Mouse (Mus musculus) lung, postnatal 0 days (tissue): Measurements from ENCODE around the gene Zfp706. TPM values are rescaled to one million over a fixed set of nuclear protein-coding genes. Genes with fewer than 3 reads are reported as not detected.

Experiments
- ATAC-seq: fragments of 200-750 bp; cut with Nextera tagmentation; 2 replicates; pipeline ENCODE4 v1.8.0; 2017; ENCODE audit warnings: moderate library complexity
- DNase-seq: peaks from one replicate; pipeline ENCODE4 v3.0.0-alpha.2; 2016; ENCODE audit warnings: low spot score
- H3K27ac ChIP-seq: fragments of 300-500 bp; sonication (generic); 2 replicates; pipeline ENCODE4 v1.5.1; 2014; ENCODE audit warnings: antibody characterized with exemption, mild to moderate bottlenecking, low read length, mixed read lengths
- H3K27me3 ChIP-seq: fragments of 300-500 bp; sonication (generic); replicated peaks from 2 replicates; pipeline ENCODE4 v1.6.1; 2014; ENCODE audit warnings: low read length, mixed read lengths; ENCODE audit not compliant: insufficient read depth
- H3K36me3 ChIP-seq: fragments of 300-500 bp; sonication (generic); 2 replicates; pipeline ENCODE4 v1.6.1; 2014; ENCODE audit warnings: low read length, mixed read lengths; ENCODE audit not compliant: insufficient read depth
- H3K4me1 ChIP-seq: fragments of 300-500 bp; sonication (generic); 2 replicates; pipeline ENCODE4 v1.6.1; 2014; ENCODE audit warnings: antibody characterized with exemption, low read depth, low read length, mixed read lengths; ENCODE audit not compliant: insufficient read depth
- H3K4me2 ChIP-seq: fragments of 300-500 bp; sonication (generic); replicated peaks from 2 replicates; pipeline ENCODE4 v1.6.1; 2014; ENCODE audit warnings: low read depth, mild to moderate bottlenecking, low read length, moderate library complexity, mixed read lengths
- H3K4me3 ChIP-seq: fragments of 300-500 bp; sonication (generic); 2 replicates; pipeline ENCODE4 v1.5.1; 2014; ENCODE audit warnings: low read depth, low read length
- H3K9ac ChIP-seq: fragments of 300-500 bp; sonication (generic); replicated peaks from 2 replicates; pipeline ENCODE4 v1.6.1; 2014; ENCODE audit warnings: low read depth, mild to moderate bottlenecking
- H3K9me3 ChIP-seq: fragments of 300-500 bp; sonication (generic); 2 replicates; pipeline ENCODE4 v1.6.1; 2016; ENCODE audit warnings: low read length, mixed read lengths
- CTCF ChIP-seq: IDR thresholded peaks from 2 replicates; pipeline ENCODE4 v1.5.1; 2016; ENCODE audit warnings: antibody characterized with exemption, mild to moderate bottlenecking
- EP300 ChIP-seq: IDR thresholded peaks from 2 replicates; pipeline ENCODE4 v1.6.1; 2016; ENCODE audit warnings: antibody characterized with exemption, mild to moderate bottlenecking, control low read depth
- WGBS: fragments of 180-500 bp; shearing (Covaris S2); extraction: QIAGEN DNeasy Blood & Tissue Kit; methylation state at CpG from one replicate; pipeline ENCODE4 v1.1.7; 2014; 5-methylcytosine and 5-hydroxymethylcytosine counted together
- polyA plus RNA-seq: library from polyadenylated mRNA; unstranded; fragments of >200 nt; fragmentation: Nextera tagmentation; extraction: Ambion mirVana; gene quantifications from 2 replicates; pipeline ENCODE4 v1.2.1, GENCODE M21; 2015

Zfp706 gene
- polyA plus RNA-seq, 1 experiment from 2014 or later, result 428 TPM

GRCm38 (mm10) chr15:36994665-36995064, 12.9 kb downstream of the Zfp706 start:
- Histone ChIP-seq H3K4me1 (no peaks in the 10 kb centered on the region), H3K9me3 (peaks cover 4% of the 10 kb centered on the region; the same call in 1 of the 2 replicates), H3K4me2 (no peak overlapping the region), H3K36me3 (peaks cover 14% of the 10 kb centered on the region), H3K27ac (no peak overlapping the region), H3K27me3 (no peaks in the 10 kb centered on the region), H3K4me3 (no peak overlapping the region), H3K9ac (no peak overlapping the region)
- no peak for DNase-seq
- TF ChIP-seq EP300 (no peak), CTCF (no peak)
- 65% methylated on average over 1 of the region's 1 CpGs for WGBS
- ATAC-seq, result no peak

- H3K36me3 ChIP-seq, result peaks cover 12% of the 10 kb centered on the region
- H3K4me1 ChIP-seq, result no peaks in the 10 kb centered on the region
- H3K9me3 ChIP-seq, result peaks cover 4% of the 10 kb centered on the region; the same call in 1 of the 2 replicates
- no peaks in the 10 kb centered on the region for H3K27me3 ChIP-seq
- no peak overlapping the region for H3K4me2 ChIP-seq
- 55% methylated on average over 8 of the region's 8 CpGs for WGBS
- H3K27ac ChIP-seq, result peak overlapping the region; percentile 20; the same call in 1 of the 2 replicates
- TF ChIP-seq CTCF (no peak), EP300 (peak; percentile 61; the same call in 1 of the 2 replicates)
- H3K9ac ChIP-seq, result no peak overlapping the region
- H3K4me3 ChIP-seq, result no peak overlapping the region
- ATAC-seq (peak; percentile 95), DNase-seq (peak; percentile 81)
These were observed 14.0 kb downstream of the Zfp706 start for GRCm38 (mm10) chr15:36993435-36994178.

GRCm38 (mm10) chr15:36991353-36991752, 16.2 kb downstream of the Zfp706 start:
- Histone ChIP-seq H3K4me2 (no peak overlapping the region), H3K36me3 (no peaks in the 10 kb centered on the region), H3K27me3 (no peaks in the 10 kb centered on the region), H3K4me1 (no peaks in the 10 kb centered on the region), H3K27ac (no peak overlapping the region), H3K9ac (no peak overlapping the region), H3K9me3 (no peaks in the 10 kb centered on the region), H3K4me3 (no peak overlapping the region)
- ATAC-seq, result no peak
- DNase-seq, result no peak
- 46% methylated on average over 6 of the region's 6 CpGs for WGBS
- TF ChIP-seq CTCF (no peak), EP300 (no peak)

DNA sequence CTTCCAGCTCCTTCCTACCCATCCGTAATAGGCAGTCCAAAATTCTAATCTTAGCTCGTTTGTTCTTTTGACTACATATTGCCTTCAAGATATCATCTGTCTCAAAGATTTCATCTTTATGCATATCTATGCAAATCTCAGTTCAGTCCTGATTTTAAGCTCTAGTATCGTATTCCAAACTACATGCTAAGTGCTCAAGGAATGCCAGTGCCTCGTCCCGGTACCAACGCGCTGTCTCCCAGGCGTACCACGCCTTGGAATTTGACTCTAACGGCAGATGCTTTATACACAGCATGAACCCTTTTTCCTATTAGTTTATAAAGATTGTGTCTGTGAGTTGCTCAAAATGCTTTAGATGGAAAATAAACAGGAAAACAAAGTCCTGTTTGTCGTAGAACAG, 17.7 kb downstream of the Zfp706 start:
- H3K9ac ChIP-seq, result no peak overlapping the region
- no peaks in the 10 kb centered on the region for H3K27me3 ChIP-seq
- H3K4me1 ChIP-seq, result no peaks in the 10 kb centered on the region
- H3K36me3 ChIP-seq, result no peaks in the 10 kb centered on the region
- WGBS, result 75% methylated on average over 11 of the region's 11 CpGs
- H3K4me2 ChIP-seq, result no peak overlapping the region
- no peak for DNase-seq
- no peak for ATAC-seq
- H3K27ac ChIP-seq, result no peak overlapping the region
- no peaks in the 10 kb centered on the region for H3K9me3 ChIP-seq
- TF ChIP-seq CTCF (no peak), EP300 (no peak)
- H3K4me3 ChIP-seq, result no peak overlapping the region

DNA sequence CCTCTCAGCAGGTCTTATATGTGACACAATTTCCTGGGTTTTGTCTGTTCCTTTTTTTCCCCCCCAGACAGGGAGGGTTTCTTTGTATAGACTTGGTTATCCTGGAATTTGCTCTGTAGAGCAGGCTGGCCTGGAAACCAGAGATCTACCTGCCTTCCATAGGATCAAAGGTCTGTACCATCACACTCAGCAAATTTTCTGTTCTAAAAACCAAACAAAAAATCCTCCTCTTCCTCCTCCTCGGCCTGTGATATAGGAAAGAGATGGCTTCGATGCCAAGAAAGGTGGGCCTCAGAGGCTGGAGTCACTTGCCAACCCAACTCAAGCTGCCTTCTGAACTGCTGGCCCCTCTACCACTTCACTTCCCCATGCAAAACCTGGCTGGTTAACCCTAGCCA, 18.9 kb downstream of the Zfp706 start:
- no peak overlapping the region for H3K27ac ChIP-seq
- ATAC-seq, result no peak
- no peak for DNase-seq

DNA sequence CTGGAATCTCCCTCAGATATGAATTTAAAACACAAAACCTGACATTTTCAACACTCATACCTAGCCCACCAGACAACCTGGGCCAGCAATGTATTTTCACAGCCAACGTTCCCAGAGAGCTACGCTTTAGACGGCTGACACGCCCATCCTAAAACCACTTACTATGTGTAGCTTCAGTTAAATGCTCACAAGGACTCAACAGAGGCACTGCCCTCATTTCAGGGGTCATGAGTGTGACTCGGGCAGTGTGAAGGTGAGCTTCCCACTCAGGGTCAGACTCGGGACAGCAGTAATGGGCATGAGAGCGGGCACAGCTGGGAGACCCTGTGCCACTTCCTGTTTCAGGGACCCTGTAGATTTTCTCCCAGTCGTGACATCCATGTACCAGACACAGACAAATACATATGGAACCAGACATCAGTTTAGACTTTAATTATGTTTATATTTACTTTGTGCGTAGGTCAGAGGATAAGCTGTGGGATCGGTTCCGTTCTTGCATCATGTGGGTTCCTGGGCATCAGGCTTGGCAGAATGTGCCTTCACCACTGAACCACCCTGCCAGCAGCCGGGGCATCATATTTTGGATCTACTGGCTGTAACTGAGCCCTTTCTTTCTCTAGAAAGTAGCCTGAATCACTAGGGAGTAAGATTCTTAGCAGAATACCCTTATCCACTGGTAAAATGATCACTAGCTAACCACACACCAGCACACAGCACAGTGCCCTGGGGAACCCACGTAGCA, 19.4 kb downstream of the Zfp706 start:
- ATAC-seq (no peak), DNase-seq (no peak)
- no peak overlapping the region for H3K27ac ChIP-seq
- no peaks in the 10 kb centered on the region for H3K27me3 ChIP-seq
- no peaks in the 10 kb centered on the region for H3K36me3 ChIP-seq
- H3K9ac ChIP-seq, result no peak overlapping the region
- H3K4me1 ChIP-seq, result no peaks in the 10 kb centered on the region
- no peak overlapping the region for H3K4me2 ChIP-seq
- TF ChIP-seq CTCF, result no peak
- no peak for TF ChIP-seq EP300
- 67% methylated on average over 13 of the region's 13 CpGs for WGBS
- no peak overlapping the region for H3K4me3 ChIP-seq
- no peaks in the 10 kb centered on the region for H3K9me3 ChIP-seq

More for the DNA sequence above, 18.9 kb downstream of the Zfp706 start:
- no peak overlapping the region for H3K4me2 ChIP-seq
- no peak overlapping the region for H3K4me3 ChIP-seq
- no peaks in the 10 kb centered on the region for H3K36me3 ChIP-seq
- H3K27me3 ChIP-seq, result no peaks in the 10 kb centered on the region
- TF ChIP-seq CTCF, result no peak
- TF ChIP-seq EP300, result no peak
- H3K4me1 ChIP-seq, result no peaks in the 10 kb centered on the region
- WGBS, result 70% methylated on average over 2 of the region's 2 CpGs
- no peak overlapping the region for H3K9ac ChIP-seq
- H3K9me3 ChIP-seq, result no peaks in the 10 kb centered on the region
